Mouse (Mus musculus): Measurements from ENCODE around the gene Gm5849. TPM values are rescaled to one million over a fixed set of nuclear protein-coding genes. Genes with fewer than 3 reads are reported as not detected.

Gm5849 gene
- polyA plus RNA-seq (2017; shearing (Covaris generic)), result not detected

GRCm38 (mm10) chr3:90777776-90778175, at the start of gene Gm5849:
TSS of gene Gm5849 (minus strand) at chr3:90777876.

DNA sequence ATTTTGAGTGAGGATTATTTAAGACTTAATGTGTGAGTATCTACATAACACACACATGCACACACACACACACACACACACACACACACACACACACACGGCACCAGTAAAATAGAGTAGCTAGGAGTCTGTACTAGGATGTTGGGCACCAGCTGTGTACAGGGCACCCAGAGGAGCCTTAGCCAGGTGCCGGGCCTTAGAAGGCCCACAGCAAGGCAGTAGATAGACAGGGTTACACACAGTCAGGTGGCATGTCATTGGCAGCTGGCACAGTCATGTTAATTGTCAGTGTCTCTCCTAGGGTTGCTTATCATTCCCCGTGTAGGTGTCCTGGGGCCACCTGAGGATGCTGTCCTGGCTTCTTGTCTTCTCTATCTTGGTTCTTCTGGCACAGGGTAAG, 51.1 kb downstream of the Gm5849 start, which contains the start of gene Pglyrp4:
Pglyrp4 (plus strand) TSS at position 301 of the 400 bp plus-strand sequence.

Other genes starting within 250 kb of the Gm5849 start
- gene S100a16, start 240.6 kb downstream of the Gm5849 start, polyA plus RNA-seq (2017; shearing (Covaris generic)), result not detected
- gene S100a3, start 217.3 kb downstream of the Gm5849 start, polyA plus RNA-seq (2017; shearing (Covaris generic)), result 2.3 TPM
- gene S100a2, start 187.6 kb downstream of the Gm5849 start, polyA plus RNA-seq (2017; shearing (Covaris generic)), result not detected
- gene Gm42674, start 176.0 kb downstream of the Gm5849 start, polyA plus RNA-seq (2017; shearing (Covaris generic)), result not detected
- 279 TPM for gene S100a4, start 174.1 kb downstream of the Gm5849 start, polyA plus RNA-seq (2017; shearing (Covaris generic))
- not detected for gene S100a5, start 169.4 kb downstream of the Gm5849 start, polyA plus RNA-seq (2017; shearing (Covaris generic))
- gene S100a6, start 165.0 kb downstream of the Gm5849 start, polyA plus RNA-seq (2017; shearing (Covaris generic)), result 579 TPM
- gene S100a7a, start 123.9 kb downstream of the Gm5849 start, polyA plus RNA-seq (2017; shearing (Covaris generic)), result 0.39 TPM
- gene S100a8, start 108.9 kb downstream of the Gm5849 start, polyA plus RNA-seq (2017; shearing (Covaris generic)), result not detected
- not detected for gene S100a9, start 82.2 kb downstream of the Gm5849 start, polyA plus RNA-seq (2017; shearing (Covaris generic))
- not detected for gene Pglyrp4, start 51.0 kb downstream of the Gm5849 start, polyA plus RNA-seq (2017; shearing (Covaris generic))